Mouse (Mus musculus) kidney, postnatal 0 days (tissue): Measurements from ENCODE around the gene Gm42420. TPM values are rescaled to one million over a fixed set of nuclear protein-coding genes. Genes with fewer than 3 reads are reported as not detected.

Experiments used
- ATAC-seq: fragments of 200-750 bp; cut with Nextera tagmentation; replicated peaks from 2 replicates; pipeline ENCODE4 v1.8.0; 2017; ENCODE audit warnings: low read depth, moderate number of reproducible peaks, moderate TSS enrichment, moderate library complexity; ENCODE audit not compliant: low FRiP score
- DNase-seq: peaks from one replicate; pipeline ENCODE4 v3.0.0-alpha.2; 2016; ENCODE audit warnings: low spot score
- H3K27ac ChIP-seq: fragments of 300-500 bp; sonication (generic); 2 replicates; pipeline ENCODE4 v1.5.1; 2014; ENCODE audit warnings: mild to moderate bottlenecking
- H3K27me3 ChIP-seq: fragments of 300-500 bp; sonication (generic); 2 replicates; pipeline ENCODE4 v1.6.1; 2014; ENCODE audit warnings: low read length, mixed read lengths; ENCODE audit not compliant: insufficient read depth
- H3K36me3 ChIP-seq: fragments of 300-500 bp; sonication (generic); 2 replicates; pipeline ENCODE4 v1.6.1; 2014; ENCODE audit warnings: low read length, mixed read lengths; ENCODE audit not compliant: insufficient read depth
- H3K4me1 ChIP-seq: fragments of 300-500 bp; sonication (generic); replicated peaks from 2 replicates; pipeline ENCODE4 v1.6.1; 2014; ENCODE audit warnings: antibody characterized with exemption, low read length, mixed read lengths; ENCODE audit not compliant: insufficient read depth
- H3K4me2 ChIP-seq: fragments of 300-500 bp; sonication (generic); 2 replicates; pipeline ENCODE4 v1.6.1; 2014; ENCODE audit warnings: mild to moderate bottlenecking, low read length, moderate library complexity, mixed read lengths
- H3K4me3 ChIP-seq: fragments of 300-500 bp; sonication (generic); replicated peaks from 2 replicates; pipeline ENCODE4 v1.5.1; 2014; ENCODE audit warnings: low read depth, low read length
- H3K9ac ChIP-seq: fragments of 300-500 bp; sonication (generic); 2 replicates; pipeline ENCODE4 v1.6.1; 2014; ENCODE audit warnings: low read depth, low read length
- H3K9me3 ChIP-seq: fragments of 300-500 bp; sonication (generic); replicated peaks from 2 replicates; pipeline ENCODE4 v1.6.1; 2016; ENCODE audit warnings: low read length, inconsistent platforms, mixed read lengths
- CTCF ChIP-seq: IDR thresholded peaks from 2 replicates; pipeline ENCODE4 v1.5.1; 2016; ENCODE audit warnings: antibody characterized with exemption, low read depth, mild to moderate bottlenecking, moderate library complexity
- WGBS: fragments of 180-500 bp; shearing (Covaris S2); extraction: QIAGEN DNeasy Blood & Tissue Kit; methylation state at CpG from one replicate; pipeline ENCODE4 v1.1.7; 2014; 5-methylcytosine and 5-hydroxymethylcytosine counted together
- polyA plus RNA-seq: library from polyadenylated mRNA; unstranded; fragments of >200 nt; fragmentation: Nextera tagmentation; extraction: Ambion mirVana; gene quantifications from 2 replicates; pipeline ENCODE4 v1.2.1, GENCODE M21; 2015

Gm42420 gene
- polyA plus RNA-seq, 1 experiment from 2014 or later = 0.97 TPM

DNA sequence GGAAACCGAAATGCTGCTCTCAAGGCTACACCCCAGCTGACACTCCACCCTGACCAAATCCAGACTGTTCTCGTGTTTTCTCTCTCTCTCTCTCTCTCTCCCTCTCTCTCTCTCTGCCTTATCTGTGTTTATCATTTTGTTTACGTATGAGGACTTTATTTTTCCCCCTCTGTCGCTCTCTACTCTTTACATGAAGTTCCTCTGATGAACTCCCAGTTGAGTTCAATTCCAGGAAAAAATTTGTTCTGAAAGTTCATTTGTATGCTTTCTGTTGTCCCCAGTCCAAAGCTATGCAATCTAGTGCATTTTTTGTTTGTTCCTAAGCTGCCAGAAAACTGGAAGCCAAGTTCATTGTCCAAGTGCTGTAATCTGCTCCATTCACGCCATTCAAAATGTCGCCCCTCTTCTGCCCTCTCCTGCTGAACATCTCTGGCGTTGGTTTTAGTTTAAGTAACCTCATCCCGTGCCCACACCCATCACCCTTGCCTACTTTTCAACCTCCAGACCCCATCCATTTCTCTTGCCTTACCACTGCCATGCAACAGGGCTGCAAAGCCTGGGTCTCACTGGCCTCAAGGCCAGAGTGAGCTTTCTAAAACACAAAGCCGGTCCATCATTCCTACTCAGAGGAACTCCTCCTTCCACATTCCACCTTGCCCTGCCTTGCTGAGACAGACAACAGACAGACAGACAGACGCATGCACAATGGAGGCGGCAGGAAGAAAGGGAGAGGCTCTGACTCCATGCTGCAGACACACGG lies 30.5 kb upstream of the Gm42420 start:
- no peak overlapping the region for H3K4me3 ChIP-seq
- H3K36me3 ChIP-seq = no peaks in the 10 kb centered on the region
- no peak overlapping the region for H3K9ac ChIP-seq
- no peak for ATAC-seq
- no peak for TF ChIP-seq CTCF
- WGBS = 58% methylated on average over 12 of the region's 12 CpGs
- H3K4me1 ChIP-seq = peaks cover 18% of the 10 kb centered on the region
- no peaks in the 10 kb centered on the region for H3K9me3 ChIP-seq
- 0 out of 2 replicates have a peak overlapping the region, but pooled peaks have one; percentile 13 for H3K27ac ChIP-seq
- no peaks in the 10 kb centered on the region for H3K27me3 ChIP-seq
- DNase-seq = no peak
- H3K4me2 ChIP-seq = peak overlapping the region; percentile 73

DNA sequence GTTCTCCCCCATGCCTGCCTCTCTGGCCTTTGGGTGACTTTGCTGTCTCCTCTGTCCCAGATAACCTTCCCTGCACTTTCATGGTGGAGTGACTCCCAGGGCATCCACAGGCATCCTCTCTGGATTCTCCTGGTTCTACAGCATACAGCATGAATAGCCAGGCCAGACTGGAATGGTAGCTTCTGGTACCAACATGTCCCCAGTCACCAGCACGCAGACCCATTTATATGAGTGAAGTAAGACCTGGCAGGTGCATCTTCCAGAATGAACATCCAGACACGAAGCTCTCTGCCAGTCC lies 30.0 kb upstream of the Gm42420 start:
- DNase-seq (no peak), ATAC-seq (no peak)
- H3K36me3 ChIP-seq = no peaks in the 10 kb centered on the region
- H3K27ac ChIP-seq = 0 out of 2 replicates have a peak overlapping the region, but pooled peaks have one; percentile 13
- no peak overlapping the region for H3K4me3 ChIP-seq
- TF ChIP-seq CTCF = no peak
- peaks cover 18% of the 10 kb centered on the region for H3K4me1 ChIP-seq
- no peaks in the 10 kb centered on the region for H3K9me3 ChIP-seq
- 83% methylated on average over 2 of the region's 2 CpGs for WGBS
- no peak overlapping the region for H3K9ac ChIP-seq
- H3K27me3 ChIP-seq = no peaks in the 10 kb centered on the region
- peak overlapping the region; percentile 73 for H3K4me2 ChIP-seq

DNA sequence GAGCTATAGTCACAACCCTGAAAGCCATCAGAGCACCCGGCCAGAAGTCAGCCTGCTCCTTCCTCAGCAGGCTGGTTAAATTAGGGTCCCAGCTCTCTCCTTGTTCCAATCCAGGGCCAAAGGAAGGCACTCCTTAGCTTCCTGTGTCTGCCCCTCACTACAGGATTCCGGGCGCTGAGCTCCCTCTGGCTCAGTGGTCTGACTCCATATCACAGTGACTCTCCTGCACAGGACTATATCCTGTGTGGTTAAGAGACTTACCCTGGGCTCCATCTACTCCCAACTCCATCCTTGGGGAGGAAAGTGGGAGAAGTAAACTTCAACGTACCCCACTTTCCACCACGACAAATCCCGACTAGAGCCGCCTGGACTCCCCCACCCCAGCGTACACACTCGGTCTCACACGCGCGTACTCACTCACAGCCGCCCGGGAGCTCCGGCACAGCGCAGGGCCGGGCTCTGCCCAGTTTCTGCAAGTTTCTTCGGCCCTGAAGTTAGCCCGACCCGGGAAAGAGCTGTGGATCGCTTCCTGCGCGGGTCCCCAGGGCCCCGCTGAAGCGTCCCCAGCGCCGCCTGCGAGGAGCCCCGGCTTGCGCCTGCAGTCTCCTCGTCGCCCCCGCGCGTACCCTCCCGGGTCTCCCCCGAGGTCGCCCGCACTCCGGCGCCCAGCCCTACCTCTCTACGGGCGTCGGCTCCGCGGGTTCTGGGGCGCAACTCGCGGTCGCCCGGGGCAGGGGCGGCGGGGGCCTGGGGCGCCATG lies 28.5 kb upstream of the Gm42420 start:
- ATAC-seq = peak; percentile 51
- no peaks in the 10 kb centered on the region for H3K9me3 ChIP-seq
- H3K9ac ChIP-seq = peak overlapping the region; percentile 94
- no peaks in the 10 kb centered on the region for H3K36me3 ChIP-seq
- WGBS = 1% methylated on average over 54 of the region's 54 CpGs
- peak overlapping the region; percentile 73 for H3K4me2 ChIP-seq
- H3K27ac ChIP-seq = peak overlapping the region; percentile 92
- DNase-seq = peak; percentile 69
- 0 out of 2 replicates have a peak, but pooled peaks have one; percentile 1 for TF ChIP-seq CTCF
- H3K4me3 ChIP-seq = peak overlapping the region; percentile 93
- peaks cover 16% of the 10 kb centered on the region for H3K4me1 ChIP-seq
- H3K27me3 ChIP-seq = no peaks in the 10 kb centered on the region

DNA sequence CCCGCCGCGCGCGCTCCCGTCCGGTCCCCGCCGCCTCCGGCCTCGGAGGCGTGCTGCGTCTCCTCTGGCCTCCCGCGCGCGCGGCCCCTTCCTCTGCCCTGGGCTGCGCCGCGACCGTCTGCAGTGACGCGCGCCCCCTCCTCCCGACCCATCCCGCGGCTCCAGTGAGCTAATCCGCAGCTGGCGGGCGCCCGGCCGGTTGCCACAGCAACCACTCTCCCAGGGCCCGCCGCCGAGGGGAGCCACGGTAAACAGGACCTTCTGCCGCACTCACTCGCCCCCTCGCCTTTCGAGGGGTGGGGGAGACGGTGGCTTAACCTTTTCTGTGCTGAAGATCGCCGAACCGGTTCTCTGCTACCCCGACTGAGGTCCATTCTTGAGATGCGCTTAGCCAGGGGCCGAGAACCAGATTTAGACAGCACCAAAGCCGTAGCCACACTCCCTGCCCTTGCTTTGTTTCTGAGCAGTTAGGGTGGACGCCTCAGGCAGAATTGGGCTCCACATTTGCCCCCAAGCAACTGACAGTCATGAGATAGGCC lies 27.8 kb upstream of the Gm42420 start, which contains the start of gene Dennd2a:
TSS of gene Dennd2a (minus strand) at position 145 of the 539 bp plus-strand sequence.
- Histone ChIP-seq H3K27me3 (no peaks in the 10 kb centered on the region), H3K9ac (peak within 1 kb of the TSS; percentile 94), H3K4me1 (peaks cover 13% of the 10 kb centered on the region)

DNA sequence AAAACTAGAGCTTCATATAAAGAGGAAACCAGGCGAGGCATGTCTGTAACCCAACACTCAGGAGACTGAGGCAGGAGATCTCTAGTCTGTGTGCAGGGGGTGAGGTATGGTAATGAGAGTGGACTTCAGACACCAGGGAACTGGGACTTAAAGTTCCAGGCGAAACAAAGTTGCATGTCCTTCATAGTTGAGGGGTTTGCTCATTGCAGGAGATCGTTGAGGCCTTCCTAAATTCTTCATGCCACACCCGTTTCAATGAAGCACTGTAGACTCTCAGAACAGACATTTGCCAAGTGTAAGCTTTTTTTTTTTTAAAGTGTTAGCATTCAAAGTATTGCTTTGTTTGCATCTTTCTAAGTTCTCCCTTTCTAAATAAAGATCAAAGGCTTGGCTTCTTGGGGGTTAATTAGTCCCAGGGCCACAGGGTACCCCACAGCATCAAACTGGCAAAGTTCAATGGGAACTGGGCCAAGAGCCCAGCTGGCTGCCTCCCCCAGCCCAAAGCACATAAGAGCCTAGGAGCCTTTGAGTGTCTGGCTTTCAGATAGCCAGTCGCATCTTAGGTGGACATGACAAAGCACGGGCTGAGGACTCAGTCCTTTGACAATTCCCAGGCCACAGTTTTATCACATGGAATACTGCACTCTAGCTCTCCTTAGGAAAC lies 26.1 kb upstream of the Gm42420 start:
- Histone ChIP-seq H3K27me3 (no peaks in the 10 kb centered on the region), H3K27ac (no peak overlapping the region; the same call in 1 of the 2 replicates), H3K4me1 (peaks cover 13% of the 10 kb centered on the region), H3K4me3 (no peak overlapping the region), H3K4me2 (no peak overlapping the region), H3K9ac (no peak overlapping the region), H3K36me3 (no peaks in the 10 kb centered on the region), H3K9me3 (no peaks in the 10 kb centered on the region)
- ATAC-seq = no peak
- DNase-seq = no peak
- WGBS = 58% methylated on average over 6 of the region's 6 CpGs
- TF ChIP-seq CTCF = no peak

More for the DNA sequence above, 27.8 kb upstream of the Gm42420 start, which contains the start of gene Dennd2a:
- Histone ChIP-seq H3K4me2 (peak within 1 kb of the TSS; percentile 73), H3K4me3 (peak within 1 kb of the TSS; percentile 93), H3K27ac (peak within 1 kb of the TSS; percentile 92), H3K36me3 (no peaks in the 10 kb centered on the region), H3K9me3 (no peaks in the 10 kb centered on the region)
- WGBS = under 1% methylated on average over 42 of the region's 50 CpGs
- peak; percentile 94 for ATAC-seq
- peak; percentile 95 for DNase-seq
- no peak for TF ChIP-seq CTCF
